Comparison of ENCODE assay signal across 27 mouse cellular contexts in genomic region chr12:29160920-29161319, GRCm38 (mm10).
"Had no signal": no experiment of that assay in that cellular context is flagged by ENCODE, and none has a peak within 500 bp of the region (broad histone marks: within the 10 kb centered on the region; RNA-seq: fewer than 3 reads in every experiment).

No protein-coding gene starts in this region.

- DNase-seq: cerebellum, adult 18-20 months; cerebellum, adult 2 months; cerebellum, adult 8-10 months; cerebellum, adult 9-10 months; cerebellum, adult 9-11 months; cerebellum, postnatal 10 days; cerebellum, postnatal 14 days; cerebellum, postnatal 25 days; cerebellum, postnatal 36 days; embryo, embryonic 11 days; forebrain, postnatal 0 days; gastrocnemius, adult 2 months; gastrocnemius, postnatal 10 days; gastrocnemius, postnatal 14 days; gastrocnemius, postnatal 25 days; gastrocnemius, postnatal 36 days; heart, adult 11 months; heart, adult 18-20 months; heart, adult 2 months had no signal

- H3K4me1 ChIP-seq: embryonic facial prominence, embryonic 12.5 days; forebrain, embryonic 12.5 days had no signal

- H3K36me3 ChIP-seq: embryonic facial prominence, embryonic 12.5 days; embryonic facial prominence, embryonic 13.5 days; forebrain, embryonic 12.5 days; forebrain, embryonic 15.5 days; heart, embryonic 10.5 days had no signal

- ATAC-seq: forebrain, embryonic 13.5 days; forebrain, embryonic 15.5 days; forebrain, embryonic 16.5 days; forebrain, postnatal 0 days had no signal

- H3K9ac ChIP-seq: embryonic facial prominence, embryonic 12.5 days; embryonic facial prominence, embryonic 13.5 days; forebrain, embryonic 12.5 days; forebrain, embryonic 13.5 days; forebrain, embryonic 15.5 days; forebrain, postnatal 0 days had no signal

- H3K4me2 ChIP-seq: embryonic facial prominence, embryonic 12.5 days; embryonic facial prominence, embryonic 13.5 days; forebrain, embryonic 12.5 days; forebrain, embryonic 13.5 days; forebrain, embryonic 15.5 days had no signal

- H3K4me3 ChIP-seq: embryonic facial prominence, embryonic 12.5 days; embryonic facial prominence, embryonic 13.5 days; erythroblast, embryonic 14.5 days; forebrain, embryonic 12.5 days; forebrain, embryonic 13.5 days; forebrain, embryonic 15.5 days; gastrocnemius, adult 2 months; heart, adult 2 months; heart, embryonic 10.5 days had no signal

- H3K27ac ChIP-seq: embryonic facial prominence, embryonic 12.5 days; embryonic facial prominence, embryonic 13.5 days; forebrain, embryonic 12.5 days; forebrain, embryonic 13.5 days; forebrain, embryonic 15.5 days; gastrocnemius, adult 2 months; heart, adult 2 months; heart, embryonic 10.5 days had no signal

- H3K27me3 ChIP-seq: embryonic facial prominence, embryonic 12.5 days; embryonic facial prominence, embryonic 13.5 days; forebrain, embryonic 12.5 days; forebrain, embryonic 13.5 days; forebrain, embryonic 15.5 days had no signal

- H3K9me3 ChIP-seq: embryonic facial prominence, embryonic 12.5 days; embryonic facial prominence, embryonic 13.5 days; forebrain, embryonic 12.5 days; forebrain, embryonic 13.5 days; forebrain, embryonic 15.5 days; heart, embryonic 10.5 days had no signal
